ENCODE assay signal across 8 mouse cellular contexts in genomic region chr8:115705591-115706110, GRCm38 (mm10). TPM values are rescaled to one million over a fixed set of nuclear protein-coding genes. Genes with fewer than 3 reads are reported as not detected.
DNase-seq lines count a peak whose midpoint lies in the region; ATAC-seq and TF ChIP-seq lines count a peak whose summit lies in the region.

No protein-coding gene starts in this region.

- H3K9ac ChIP-seq in ES-E14 (ENCODE audit: insufficient read depth, low read depth, low read length, poor library complexity, severe bottlenecking): no peak overlapping the region
- H3K9ac ChIP-seq in forebrain, embryonic 13.5 days: peak overlapping the region; percentile 74

- peak; percentile 9 for DNase-seq in ES-E14 (ENCODE audit: low read depth, low spot score)
- DNase-seq in left cerebral cortex, postnatal 36 days (ENCODE audit: low spot score in 2 of 2): peak; percentile 36 to 37
- peak; percentile 69 for DNase-seq in mesoderm, embryonic 11.5 days (ENCODE audit: low read depth, low spot score)
- DNase-seq in right cerebral cortex, postnatal 25 days: peak; percentile 33
- no peak for DNase-seq in MN1 (ENCODE audit: low spot score)

- peak overlapping the region; percentile 27 to 77 for H3K4me3 ChIP-seq in ES-E14 (ENCODE audit: insufficient read depth in 1 of 2, low read depth in 1 of 2, low read length in 2 of 2, poor library complexity in 1 of 2, severe bottlenecking in 1 of 2)
- peak overlapping the region; percentile 54 for H3K4me3 ChIP-seq in bone marrow, adult 2 months (replicated peaks; ENCODE audit: control insufficient read depth, low read depth, low read length)
- H3K4me3 ChIP-seq in forebrain, embryonic 13.5 days: peak overlapping the region; percentile 64

- TF ChIP-seq POLR2A in bone marrow, adult 2 months (IDR thresholded peaks at IDR 0.05; ENCODE audit: borderline replicate concordance, control insufficient read depth, low read depth, low read length): no peak

- no peaks in the 10 kb centered on the region for H3K4me1 ChIP-seq in ES-E14 (ENCODE audit: control insufficient read depth in 2 of 2, insufficient read depth in 2 of 2, low read length in 2 of 2, poor library complexity in 1 of 2)
- H3K4me1 ChIP-seq in bone marrow, adult 2 months (ENCODE audit: control insufficient read depth, insufficient read depth, low read length): no peaks in the 10 kb centered on the region
- peaks cover 32% of the 10 kb centered on the region for H3K4me1 ChIP-seq in forebrain, embryonic 13.5 days

- intact Hi-C loops in left cerebral cortex, postnatal 36 days (cut with DNase I): loop anchor here (5.0 to 10.0 kb wide), 8 partner anchors 301 to 1248 kb away; no protein-coding TSS in a partner anchor

- peaks cover 31% of the 10 kb centered on the region for H3K27me3 ChIP-seq in forebrain, embryonic 13.5 days

- H3K4me2 ChIP-seq in forebrain, embryonic 13.5 days: peak overlapping the region; percentile 77

- TF ChIP-seq CTCF in bone marrow, adult 2 months (IDR thresholded peaks at IDR 0.05; ENCODE audit: control insufficient read depth, insufficient read depth, low read length): peak; percentile 17; the same call in 1 of the 2 replicates

- H3K27ac ChIP-seq in ES-E14 (ENCODE audit: insufficient read depth, low read depth, low read length, poor library complexity, severe bottlenecking): no peak overlapping the region
- H3K27ac ChIP-seq in bone marrow, adult 2 months (ENCODE audit: control insufficient read depth, insufficient read depth, low read depth, low read length, poor library complexity): peak overlapping the region; percentile 63
- H3K27ac ChIP-seq in forebrain, embryonic 13.5 days: no peak overlapping the region; the same call in 1 of the 2 replicates

- ATAC-seq in forebrain, embryonic 13.5 days: no peak
- ATAC-seq in hematopoietic stem cell, adult 5-6 weeks (replicated peaks in 1 of 2; ENCODE audit: insufficient read depth in 1 of 2, low FRiP score in 2 of 2, low TSS enrichment in 1 of 2, low read depth in 1 of 2, poor library complexity in 2 of 2, severe bottlenecking in 2 of 2): peak; percentile 46; a peak in 2 of 4 replicates

- in situ Hi-C loops in ES-E14 (cut with MboI; ENCODE audit: low sequenced_read_pairs in 2 of 2, unreplicated experiment in 2 of 2): no loop called here

- no peaks in the 10 kb centered on the region for H3K36me3 ChIP-seq in ES-E14 (ENCODE audit: control insufficient read depth, insufficient read depth, low read length, poor library complexity, severe bottlenecking)
- no peaks in the 10 kb centered on the region for H3K36me3 ChIP-seq in forebrain, embryonic 13.5 days (ENCODE audit: poor library complexity, severe bottlenecking)

- no peaks in the 10 kb centered on the region for H3K9me3 ChIP-seq in ES-E14 (ENCODE audit: control insufficient read depth, insufficient read depth, low read depth, low read length)
- H3K9me3 ChIP-seq in forebrain, embryonic 13.5 days (replicated peaks): no peaks in the 10 kb centered on the region

- WGBS in bone marrow, adult 2 months: 2% methylated on average over 36 of the region's 36 CpGs
- WGBS in forebrain, embryonic 13.5 days: under 1% methylated on average over 35 of the region's 36 CpGs

TF ChIP-seq in ES-E14, 5 proteins besides CTCF, POLR2A, EP300 and RAD21:
- TF ChIP-seq CHD2 (IDR thresholded peaks at IDR 0.05; ENCODE audit: low read depth, low read length) (no peak), ZC3H11A (IDR thresholded peaks at IDR 0.05; ENCODE audit: borderline replicate concordance, low read depth, low read length) (no peak), HCFC1 (IDR thresholded peaks at IDR 0.05; ENCODE audit: borderline replicate concordance, insufficient read depth, low read length) (no peak), ZNF384 (IDR thresholded peaks at IDR 0.05; ENCODE audit: low read depth, low read length) (no peak), MAFK (IDR thresholded peaks at IDR 0.05; ENCODE audit: insufficient read depth, low read depth, low read length) (no peak)
TF ChIP-seq in ES-E14: peak in this region for 0.

RNA-seq across cellular contexts. Expression of gene Maf, which starts 1.9 kb away (rescaled TPM):
- total RNA-seq in ES-E14 (2012; rRNA removed): 0.32 and 1.4 TPM in 2 replicates
- polyA plus RNA-seq in bone marrow, adult 2 months (2011; ENCODE audit: insufficient read depth, insufficient read length, low replicate concordance, missing spikeins): 8.2 and 11.1 TPM in 2 replicates
- 3.8 and 4.1 TPM in 2 replicates for polyA plus RNA-seq in forebrain, embryonic 13.5 days (2015; fragmentation: Nextera tagmentation; extraction: Ambion mirVana)
- 3.3 and 3.6 TPM in 2 replicates for total RNA-seq in hematopoietic stem cell, adult 5-6 weeks (2017)
- total RNA-seq in left cerebral cortex, postnatal 36 days (2021): 10 to 100 TPM; 22.9 to 25.8 TPM
